Mouse (Mus musculus) layer of hippocampus, adult 18-20 months (tissue): ENCODE data around the gene Prkce. TPM values are rescaled to one million over a fixed set of nuclear protein-coding genes. Genes with fewer than 3 reads are reported as not detected.

Experiments used
- DNase-seq, 2 experiments: peaks; one replicate each; pipeline ENCODE4 v3.0.0; 2022; ENCODE audit warnings: low spot score in 2 of 2
- total RNA-seq, 2 experiments: library from RNA; stranded (reverse); gene quantifications; 2 replicates each; pipeline ENCODE4 v1.2.3; 2021

Gene Prkce
- total RNA-seq, 2 experiments from 2014 or later: 388 to 410 TPM

DNA sequence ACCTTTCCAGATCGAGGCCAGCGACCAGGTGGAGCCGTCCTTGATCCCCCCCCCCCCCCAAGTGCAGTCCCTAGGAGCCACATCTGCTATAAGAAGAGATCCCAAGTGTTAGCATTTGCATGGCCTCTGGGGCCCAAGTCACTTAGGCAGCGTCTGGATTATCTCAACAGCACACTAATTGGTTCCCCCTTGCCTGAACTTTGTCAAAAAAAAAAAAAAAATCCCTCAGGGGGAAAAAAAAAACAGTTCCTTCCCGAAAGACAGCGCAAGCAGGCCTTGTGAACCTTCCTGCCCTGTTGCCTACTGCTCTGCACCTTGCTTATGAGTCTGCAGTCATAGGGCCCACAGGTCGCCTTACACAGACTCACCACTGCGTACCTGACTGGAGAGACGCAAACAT is 7.9 kb downstream of the Prkce start:
- no peak for DNase-seq

DNA sequence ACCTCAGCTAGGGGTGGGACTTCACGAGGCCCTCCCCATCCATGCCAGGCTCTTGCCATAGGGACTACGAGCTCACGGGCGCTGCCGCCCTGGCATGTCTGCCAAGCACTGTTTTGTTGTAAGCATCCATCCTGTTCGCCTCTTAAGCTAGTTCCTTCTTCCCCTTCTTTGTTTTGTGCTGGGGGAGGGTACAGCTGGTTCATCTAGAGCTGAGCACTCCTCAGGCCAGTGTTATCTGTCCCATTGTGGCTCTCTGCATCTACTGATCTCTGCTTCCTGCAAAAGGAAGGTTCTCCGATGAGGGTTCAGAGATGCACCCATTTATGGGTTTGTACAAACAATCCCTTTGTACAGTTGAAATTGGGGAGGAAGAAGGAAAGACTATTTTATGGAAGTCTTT is 9.1 kb downstream of the Prkce start:
- no peak for DNase-seq

DNA sequence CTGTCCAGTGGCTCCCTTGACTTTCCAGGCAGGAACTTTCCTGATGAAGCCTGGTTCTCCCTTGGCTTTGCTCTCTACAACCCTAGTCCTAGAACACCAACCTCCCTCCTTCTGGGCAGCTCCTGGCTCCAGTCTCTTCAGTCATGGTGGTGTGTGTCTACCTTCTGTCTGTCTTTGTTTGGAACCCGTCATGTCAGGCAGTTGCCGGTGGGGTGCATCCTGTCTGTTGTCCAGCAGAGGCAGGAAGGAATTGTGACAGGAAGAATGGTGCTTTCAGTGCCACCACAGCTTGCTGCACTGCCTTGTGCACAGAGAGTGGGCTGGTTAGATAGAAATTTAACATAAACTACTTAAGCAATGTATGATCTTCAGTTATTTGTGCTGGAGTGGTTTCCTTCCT is 16.2 kb downstream of the Prkce start:
- no peak for DNase-seq

DNA sequence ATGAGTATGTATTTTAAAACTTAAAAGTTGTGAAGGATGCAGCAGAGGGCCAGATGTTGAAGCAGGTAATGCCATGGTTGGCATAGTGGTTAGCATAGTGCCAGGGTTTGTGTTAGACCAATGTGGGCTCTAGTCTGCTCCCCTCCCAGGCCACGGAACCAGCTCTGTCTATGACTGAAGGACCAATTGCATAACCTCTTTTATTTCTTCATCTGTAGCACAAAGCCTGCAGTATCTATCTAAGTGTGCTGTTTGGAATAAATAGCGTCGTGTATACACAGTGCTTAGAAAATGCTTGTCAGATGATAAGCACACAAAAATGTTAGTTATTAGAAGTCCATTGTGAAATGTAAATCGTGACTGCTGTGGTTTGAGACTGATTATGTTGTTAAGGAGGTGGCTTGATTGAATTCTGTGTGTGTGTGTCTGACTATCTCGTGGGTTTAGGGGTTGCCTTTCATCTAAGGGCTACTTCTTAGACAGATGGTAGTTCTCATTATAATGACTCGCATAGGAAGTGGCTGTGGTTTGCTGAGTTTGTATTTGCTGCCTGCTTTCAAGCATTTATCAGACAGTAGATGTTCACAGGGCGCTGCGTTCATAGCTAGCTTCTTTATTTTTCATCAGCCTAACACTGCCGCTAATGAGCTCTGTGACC is 17.1 kb downstream of the Prkce start:
- DNase-seq: no peak

DNA sequence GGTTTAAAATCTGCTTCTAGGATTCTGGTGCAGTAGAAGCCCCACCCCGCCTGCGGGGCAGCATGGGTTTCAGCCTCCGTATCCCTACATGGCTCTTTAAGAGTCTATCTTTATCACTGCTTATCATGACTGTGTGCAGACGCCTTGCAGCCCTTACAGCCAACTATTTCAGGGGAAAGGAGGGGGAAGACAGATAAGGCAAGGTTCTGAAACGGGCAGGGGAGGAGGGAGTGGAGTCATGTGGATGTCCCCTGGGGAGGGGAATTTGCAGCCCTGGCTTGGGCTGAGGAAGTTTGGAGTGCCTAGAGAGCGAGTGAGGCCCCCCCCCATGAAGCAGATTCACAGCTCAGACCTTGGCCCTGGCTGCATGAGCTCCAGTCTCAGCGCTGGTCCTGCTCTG is 18.0 kb downstream of the Prkce start:
- DNase-seq: no peak

DNA sequence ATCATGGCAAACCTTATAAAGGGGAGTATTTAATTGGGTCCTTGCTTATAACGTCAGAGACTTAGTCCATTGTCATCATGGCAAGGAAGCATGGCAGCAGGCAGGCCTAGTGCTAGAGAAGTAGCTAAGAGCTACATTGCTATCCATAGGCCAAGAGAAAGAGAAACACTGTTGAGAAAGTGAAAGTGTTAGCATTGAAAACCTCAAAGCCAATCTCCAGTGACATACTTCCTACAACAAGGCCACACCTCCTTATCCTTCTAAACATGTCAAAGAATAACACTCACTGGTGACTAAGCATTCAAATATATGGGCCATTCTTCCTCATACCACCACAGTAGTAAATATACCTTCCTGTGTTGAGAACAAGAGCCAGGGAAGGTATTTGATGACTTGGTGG is 20.2 kb downstream of the Prkce start:
- DNase-seq: no peak

DNA sequence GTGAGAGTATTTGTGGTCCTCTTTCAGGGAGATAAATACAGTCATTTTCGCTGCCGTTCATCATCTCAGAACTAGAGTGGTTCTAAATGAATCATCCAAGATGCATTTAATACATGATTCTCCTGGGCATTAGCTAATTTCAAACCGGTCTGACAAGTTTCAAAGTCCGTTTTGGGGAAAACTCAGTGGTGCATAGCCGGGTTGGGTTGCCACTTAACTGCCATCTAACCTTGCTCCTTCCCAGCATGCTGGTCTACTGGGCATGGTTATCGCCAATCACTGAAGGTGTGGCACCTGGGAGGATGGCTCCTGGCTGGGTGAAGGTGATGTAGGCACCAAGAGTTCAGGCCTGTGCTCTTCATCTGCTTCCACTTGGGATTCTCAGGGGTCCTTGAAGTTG is 26.4 kb downstream of the Prkce start:
- DNase-seq: no peak

DNA sequence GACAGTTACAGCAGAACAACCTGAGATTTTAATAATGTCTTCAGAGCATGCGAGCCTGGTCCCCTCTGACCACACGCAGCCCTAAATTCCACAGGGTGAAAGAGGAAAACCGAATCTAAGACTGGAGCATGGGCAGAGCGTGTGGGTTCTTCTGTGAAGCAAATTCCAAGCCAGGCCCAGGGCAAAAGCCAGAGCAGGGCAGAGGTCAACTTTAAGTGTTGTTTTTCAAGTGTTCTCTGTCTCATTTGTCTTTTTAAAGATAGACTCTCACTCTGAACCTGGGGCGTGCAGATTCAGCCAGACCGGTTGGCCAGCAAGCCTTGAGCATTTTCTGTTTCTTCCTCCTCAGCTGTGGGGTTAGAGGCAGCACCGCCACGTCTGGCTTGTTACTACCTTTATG is 27.3 kb downstream of the Prkce start:
- DNase-seq: no peak

DNA sequence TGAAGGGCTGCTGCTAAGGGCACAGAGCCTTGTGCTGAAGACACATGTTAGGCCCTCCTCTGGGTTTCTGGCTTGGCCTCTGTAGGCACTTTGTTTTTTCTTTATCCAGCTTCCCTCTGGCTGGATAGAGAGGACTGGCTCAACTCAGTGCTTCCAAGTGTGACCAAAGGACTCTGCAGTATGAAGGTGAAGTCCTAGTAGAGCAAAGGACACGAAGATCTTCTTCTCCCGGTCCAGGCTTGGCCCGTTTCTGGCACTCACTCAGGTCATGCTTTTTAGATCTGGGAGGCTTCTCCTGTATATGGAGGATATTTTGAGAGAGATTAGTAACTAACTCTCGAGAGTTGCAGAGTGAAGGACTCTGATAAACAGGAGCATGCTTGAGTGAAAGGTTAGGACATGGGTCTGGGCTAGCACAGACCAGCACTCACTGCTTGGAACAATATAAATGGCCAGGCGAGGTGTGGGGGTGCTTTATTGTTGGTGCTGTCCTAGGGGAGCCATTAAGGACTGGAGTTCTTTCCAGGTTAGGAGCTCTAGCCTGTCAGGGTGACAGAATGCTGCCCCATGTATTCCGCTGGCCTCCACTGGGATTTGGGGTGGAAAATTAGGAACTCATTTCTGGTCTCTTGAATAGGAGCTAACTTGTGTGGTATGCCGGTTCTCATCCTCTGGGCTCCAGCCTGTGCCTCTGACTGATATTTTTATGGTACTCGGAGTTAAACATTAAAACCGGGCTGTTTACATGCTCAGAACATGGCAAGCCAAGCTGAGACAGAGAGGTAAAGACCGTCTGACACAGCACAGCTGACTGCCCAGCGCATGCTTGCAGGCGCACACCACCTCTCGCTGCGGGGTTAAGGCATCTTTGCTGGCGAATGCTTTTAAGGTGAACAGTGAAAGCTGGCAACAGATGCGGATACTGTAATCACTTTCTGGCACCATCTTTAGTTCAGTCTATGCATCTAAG is 31.2 kb downstream of the Prkce start:
- DNase-seq: no peak

DNA sequence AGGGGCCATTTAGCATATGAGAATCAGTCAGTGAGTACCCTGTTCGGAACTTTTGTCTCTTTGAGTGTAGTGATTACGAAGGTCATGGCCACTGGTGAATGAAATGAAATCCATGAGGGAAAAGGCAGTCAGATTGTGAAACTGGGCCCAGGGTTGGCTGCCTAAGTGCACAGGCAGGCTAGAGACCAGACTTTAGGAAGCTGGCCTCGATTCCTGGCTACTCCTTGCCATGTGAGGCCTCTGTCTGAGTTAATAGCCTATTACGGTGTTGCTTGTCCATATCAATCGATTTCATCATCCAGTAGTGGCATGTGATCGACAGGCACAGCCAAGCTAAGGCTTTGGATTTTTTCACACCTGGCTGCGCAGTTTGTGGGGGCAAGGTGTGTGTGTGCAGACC is 34.4 kb downstream of the Prkce start:
- DNase-seq: no peak

DNA sequence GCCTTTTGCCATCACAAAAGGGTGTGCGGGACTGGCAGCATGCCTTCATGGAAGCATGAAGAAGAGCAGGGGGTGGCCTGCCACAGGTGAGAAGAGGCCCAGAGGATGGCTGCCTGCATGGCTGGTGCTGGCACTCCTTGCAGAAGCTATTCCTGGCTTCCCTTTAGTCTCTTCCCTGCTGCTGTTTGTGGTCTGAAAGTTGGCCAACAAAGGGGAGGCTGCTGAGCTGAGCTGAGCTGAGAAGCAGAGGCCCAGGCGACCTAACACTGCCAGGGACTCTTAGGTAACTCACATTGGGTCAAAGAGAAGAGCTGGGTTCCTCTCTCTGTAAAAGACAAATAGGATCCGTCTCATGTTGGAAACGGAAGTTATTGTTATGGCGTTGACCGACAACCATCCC is 35.4 kb downstream of the Prkce start:
- DNase-seq: no peak

DNA sequence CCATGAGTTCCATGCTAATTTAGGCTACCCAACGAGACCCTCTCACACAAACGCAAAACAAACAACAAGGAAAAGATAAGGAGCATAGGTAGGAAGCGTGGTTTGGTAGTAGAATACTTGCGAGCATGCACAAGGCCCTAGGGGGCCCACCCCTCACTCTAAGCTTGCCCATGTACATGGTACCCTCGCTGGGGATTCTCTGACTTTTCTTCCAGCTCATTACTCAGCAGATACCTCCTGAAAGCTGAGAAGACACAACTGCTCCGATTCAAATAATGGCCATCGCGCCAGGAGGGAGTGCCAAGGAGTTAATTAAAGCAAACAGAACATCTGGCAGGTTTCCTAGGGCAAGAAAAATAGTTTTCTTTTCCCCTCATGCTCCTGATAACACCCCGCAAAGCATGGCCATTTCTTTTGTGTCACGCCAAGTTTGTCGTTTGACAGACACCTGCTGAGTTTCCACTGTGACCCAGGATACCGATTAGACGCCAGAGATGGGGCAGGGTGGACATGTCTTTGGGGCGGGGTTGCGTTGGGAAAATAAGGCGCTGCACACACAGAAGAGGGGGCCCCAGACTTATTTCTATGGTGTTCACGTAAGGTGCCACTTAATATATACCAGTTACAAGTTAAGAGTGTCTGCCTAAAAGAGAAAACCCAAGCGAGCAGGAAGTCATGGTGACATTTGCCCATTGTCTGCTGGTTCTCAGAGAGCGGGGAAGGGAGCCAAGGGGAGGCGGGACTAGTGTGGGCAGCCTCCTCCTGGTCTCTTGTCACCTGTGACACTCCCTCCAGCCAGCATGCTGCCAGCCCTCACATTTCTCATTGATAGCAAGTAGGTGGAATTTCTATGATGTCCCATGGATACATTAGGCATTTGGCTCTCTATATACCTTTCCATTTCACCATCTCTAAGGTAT is 36.2 kb downstream of the Prkce start:
- no peak for DNase-seq

DNA sequence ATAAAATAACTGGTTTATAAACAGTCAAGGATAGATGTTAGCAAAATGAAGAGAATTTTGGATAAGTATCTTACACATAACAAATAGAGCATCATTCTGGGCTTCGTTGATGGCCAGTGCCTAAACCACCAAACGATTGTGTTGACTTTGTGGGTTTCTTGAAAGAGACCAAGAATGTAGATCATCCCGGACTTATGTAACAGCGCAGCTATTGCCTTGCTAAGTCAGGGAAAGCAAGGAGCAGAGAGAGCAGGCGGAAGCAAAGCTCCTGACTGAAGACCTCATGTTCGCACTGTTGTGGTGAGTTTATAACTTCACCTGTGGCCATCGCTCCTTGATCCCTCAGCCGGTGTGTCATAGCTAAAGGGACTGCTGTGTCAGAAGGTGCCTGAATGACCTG is 38.7 kb downstream of the Prkce start:
- DNase-seq: no peak

DNA sequence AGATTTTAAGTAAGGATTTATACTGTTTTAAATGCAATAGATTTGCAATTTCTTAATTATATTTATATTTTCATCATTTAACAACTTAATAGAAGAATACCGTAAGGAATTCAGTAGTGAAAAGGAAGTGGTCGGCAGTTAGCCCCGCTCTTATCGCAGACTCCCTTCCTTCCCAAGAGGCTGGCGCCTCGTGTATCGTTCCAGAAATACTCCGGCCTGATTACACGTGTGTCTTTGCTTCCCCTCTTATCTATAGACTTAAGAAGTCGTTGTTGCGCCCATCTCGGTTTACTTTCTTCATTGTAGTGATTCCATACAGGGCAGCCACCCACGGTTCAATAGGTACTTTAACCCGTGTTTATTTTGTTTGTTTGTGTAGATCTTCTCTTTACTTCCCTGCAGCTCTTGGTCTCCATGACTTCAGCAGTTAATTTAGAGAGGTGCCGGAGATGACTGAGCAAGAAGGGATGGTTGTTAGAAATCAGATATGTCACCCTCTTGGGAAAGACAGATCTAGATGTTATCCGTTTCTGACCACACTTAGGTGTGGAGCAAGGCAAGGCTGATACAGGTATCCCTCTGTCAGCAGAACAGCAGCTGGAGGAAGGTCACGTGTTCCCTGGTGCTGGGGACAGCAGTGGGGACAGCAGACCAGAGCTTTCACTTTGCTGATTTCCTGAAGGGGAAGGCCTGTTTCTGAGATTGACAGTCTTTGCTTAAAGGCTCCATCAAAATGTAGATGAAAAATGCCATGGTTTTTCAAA is 40.7 kb downstream of the Prkce start:
- DNase-seq: no peak

DNA sequence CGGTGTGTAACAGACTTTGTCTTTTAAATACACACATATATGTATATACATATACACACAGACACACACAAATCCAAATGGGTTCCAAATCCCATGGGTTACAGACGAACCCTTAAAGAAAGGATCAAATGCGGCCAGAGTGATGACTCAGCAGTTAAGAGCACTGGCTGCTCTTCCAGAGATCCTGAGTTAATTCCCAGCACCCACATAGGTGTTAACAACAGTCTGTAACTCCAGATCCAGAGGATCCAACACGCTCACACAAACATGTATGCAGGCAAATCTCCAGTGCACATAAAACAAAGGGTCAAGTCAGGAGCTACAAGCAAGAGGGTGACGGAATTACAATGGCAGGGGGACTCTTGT is 41.2 kb downstream of the Prkce start:
- no peak for DNase-seq

DNA sequence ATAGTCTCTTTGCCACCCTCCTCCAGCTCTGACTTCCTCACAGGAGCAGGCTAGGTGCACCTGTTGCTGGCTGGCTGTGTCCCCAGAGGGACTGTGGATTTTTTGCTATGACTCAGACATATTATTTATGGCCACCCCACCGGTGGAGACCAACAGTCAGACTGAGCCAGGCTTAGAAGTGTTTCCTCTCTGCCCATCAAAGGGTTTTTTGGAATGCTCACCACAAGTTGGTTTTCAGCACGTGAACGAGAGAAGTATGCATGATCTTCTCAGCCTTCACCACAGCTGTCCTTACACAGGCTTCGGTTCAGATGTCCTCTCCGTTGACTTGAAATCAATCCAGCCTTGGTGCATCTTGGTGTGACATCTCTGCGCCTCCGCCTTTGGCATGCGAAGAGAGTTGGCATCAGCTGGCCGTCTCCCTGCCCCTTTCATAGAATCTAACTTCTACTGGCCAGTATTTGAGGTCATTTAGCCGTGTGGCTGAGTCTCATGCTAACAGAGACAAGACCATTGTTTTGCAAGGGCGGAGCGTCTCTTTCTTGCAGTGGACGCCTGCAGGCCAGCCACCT is 42.2 kb downstream of the Prkce start:
- no peak for DNase-seq

DNA sequence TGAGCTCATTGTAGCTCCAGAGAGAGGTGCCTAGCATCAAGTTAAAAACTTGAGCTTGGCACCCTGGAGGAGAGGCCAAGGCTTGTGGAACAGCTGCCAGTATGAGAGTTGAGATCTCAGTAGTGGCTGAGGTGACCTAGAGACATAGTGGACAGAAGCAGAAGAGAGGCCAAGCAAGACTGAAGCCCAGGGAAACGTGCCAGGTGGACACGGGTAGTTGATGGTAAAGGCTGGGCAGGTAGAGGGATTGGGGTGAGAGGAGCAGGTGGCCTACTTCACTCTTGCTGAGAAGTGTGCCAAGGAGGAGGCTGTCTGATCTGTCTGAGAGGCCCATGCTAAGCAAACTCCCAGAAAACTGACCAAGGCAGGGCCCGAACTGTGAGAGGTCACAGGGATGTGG is 44.6 kb downstream of the Prkce start:
- no peak for DNase-seq

DNA sequence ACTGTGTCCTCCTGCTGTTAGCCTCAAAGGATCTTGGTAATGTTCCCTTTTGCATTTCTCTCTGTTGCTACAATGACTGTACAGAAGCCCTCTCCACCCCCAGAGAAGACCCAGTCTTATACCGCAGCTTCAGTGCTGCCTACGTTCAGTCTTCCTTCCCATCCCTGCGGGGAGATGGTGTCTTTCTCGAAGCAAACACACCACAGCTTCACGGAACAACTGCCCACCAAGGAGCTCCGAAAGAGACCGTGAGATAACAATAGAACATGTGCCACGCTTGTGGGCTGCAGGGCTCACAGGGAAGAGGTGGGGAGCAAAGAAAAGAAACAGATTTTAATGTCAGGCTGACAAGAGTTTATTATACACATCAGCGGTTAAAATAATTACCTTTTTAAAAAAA is 46.7 kb downstream of the Prkce start:
- peak in 1 of 2 experiments; percentile 37 for DNase-seq

DNA sequence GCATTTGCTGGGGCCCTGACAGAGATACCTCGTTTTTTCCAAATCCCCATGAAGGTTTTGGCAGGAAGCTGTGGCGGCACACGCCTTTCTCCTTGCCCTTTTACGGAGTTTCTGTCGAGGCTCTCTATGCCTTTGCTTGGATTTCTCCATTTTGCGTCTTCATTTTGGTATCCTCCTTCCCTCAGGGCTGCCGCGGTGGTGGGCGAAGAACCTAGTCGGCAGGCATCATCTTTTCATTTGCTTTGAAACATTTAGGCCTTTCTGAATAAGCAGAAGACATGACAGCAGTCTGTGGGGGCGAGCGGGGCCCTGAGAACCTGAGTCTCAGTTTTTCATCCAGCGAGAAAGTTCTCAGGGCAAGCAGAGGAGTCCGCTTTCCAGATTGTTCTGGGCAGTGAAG is 47.2 kb downstream of the Prkce start:
- peak; percentile 40 to 57 for DNase-seq

DNA sequence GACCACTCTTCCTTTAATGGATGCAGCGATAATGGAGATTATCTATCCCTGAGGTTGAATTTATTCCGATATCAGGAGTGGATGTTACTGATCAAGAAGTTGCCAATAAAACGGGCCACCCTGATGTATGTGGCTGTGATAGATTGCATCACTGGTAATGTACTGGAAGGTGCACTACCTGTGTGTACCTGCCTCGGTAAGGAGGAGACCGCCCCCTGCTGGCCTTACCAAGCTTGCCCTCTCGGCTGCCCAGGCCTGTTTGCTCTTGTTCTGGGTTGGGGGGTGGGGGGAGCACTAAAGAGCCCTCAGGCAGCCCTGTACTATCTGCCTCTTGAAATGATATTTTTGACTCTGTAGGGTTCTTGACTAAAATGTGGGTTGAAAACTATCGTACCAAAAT is 48.2 kb downstream of the Prkce start:
- DNase-seq: no peak

DNA sequence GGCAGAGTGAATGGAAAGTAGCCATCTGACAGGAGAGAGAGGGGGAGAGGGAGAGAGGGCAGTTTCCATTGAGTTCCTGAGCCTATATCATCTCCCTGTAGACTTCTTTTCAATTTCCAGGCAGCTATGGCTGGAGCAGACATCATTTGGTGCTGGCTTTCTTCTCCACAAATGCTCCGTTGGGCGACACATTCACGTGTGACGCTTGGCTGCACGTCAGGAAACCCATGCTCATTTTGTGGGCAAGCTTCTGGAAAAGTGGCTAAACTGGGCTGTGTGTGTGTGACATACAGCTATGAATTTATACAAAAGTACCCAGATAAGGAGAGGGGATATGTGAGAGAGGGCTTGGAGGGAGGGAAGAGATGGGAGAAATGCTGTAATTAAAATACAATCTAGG is 49.9 kb downstream of the Prkce start:
- DNase-seq: no peak
